Mouse (Mus musculus) spleen, adult 2 months (tissue): ENCODE measurements around the gene Lenep.

Source experiments
- CTCF ChIP-seq: fragments of 200-500 bp; IDR thresholded peaks from 2 replicates; pipeline ENCODE4 v1.5.1; 2011; ENCODE audit warnings: mild to moderate bottlenecking, inconsistent platforms; ENCODE audit not compliant: insufficient read depth, insufficient read length, insufficient replicate concordance; ENCODE audit errors: extremely low read depth
- POLR2A ChIP-seq: fragments of 200-500 bp; IDR thresholded peaks from 2 replicates; pipeline ENCODE4 v1.6.1; 2011; ENCODE audit warnings: low read depth, low read length, inconsistent platforms

- TF ChIP-seq CTCF, result no peak
- TF ChIP-seq POLR2A, result no peak
These were observed 14.3 kb downstream of the Lenep start for GRCm38 (mm10) chr3:89388134-89388881.
